Mouse (Mus musculus): ENCODE measurements around the gene Tpt1.

DNA sequence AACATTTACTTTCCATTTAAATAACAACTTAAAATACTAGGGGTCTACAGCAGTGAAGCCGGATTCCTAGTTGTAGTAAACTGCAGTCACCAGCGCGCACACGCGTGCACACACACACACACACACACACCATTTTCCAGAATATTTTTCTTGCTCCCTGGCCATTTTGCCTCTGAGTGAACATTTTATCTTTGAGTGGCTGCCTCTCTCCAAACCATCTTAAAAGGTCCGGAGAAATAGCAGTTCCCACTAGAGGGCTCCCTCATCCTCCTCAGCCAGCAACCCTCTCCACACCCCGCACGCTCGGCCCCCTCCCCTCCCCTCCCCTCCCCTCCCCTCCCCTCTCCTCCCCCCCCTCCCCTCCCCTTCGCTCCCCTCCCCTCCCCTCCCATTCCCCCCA lies 25.7 kb downstream of the Tpt1 start:
- peak; percentile 35 for TF ChIP-seq CTCF (IDR thresholded peaks at IDR 0.05; ENCODE audit: low read depth)
- no peak for TF ChIP-seq EP300 (IDR thresholded peaks at IDR 0.05; ENCODE audit: low read depth)

Data from liver, embryonic 14.5 days (tissue).